Mouse (Mus musculus) spleen, adult 2 months (tissue): ENCODE data around the gene Ide.

Experiments
- CTCF ChIP-seq: fragments of 200-500 bp; IDR thresholded peaks from 2 replicates; pipeline ENCODE4 v1.5.1; 2011; ENCODE audit warnings: mild to moderate bottlenecking, inconsistent platforms; ENCODE audit not compliant: insufficient read depth, insufficient read length, insufficient replicate concordance; ENCODE audit errors: extremely low read depth
- POLR2A ChIP-seq: fragments of 200-500 bp; IDR thresholded peaks from 2 replicates; pipeline ENCODE4 v1.6.1; 2011; ENCODE audit warnings: low read depth, low read length, inconsistent platforms

DNA sequence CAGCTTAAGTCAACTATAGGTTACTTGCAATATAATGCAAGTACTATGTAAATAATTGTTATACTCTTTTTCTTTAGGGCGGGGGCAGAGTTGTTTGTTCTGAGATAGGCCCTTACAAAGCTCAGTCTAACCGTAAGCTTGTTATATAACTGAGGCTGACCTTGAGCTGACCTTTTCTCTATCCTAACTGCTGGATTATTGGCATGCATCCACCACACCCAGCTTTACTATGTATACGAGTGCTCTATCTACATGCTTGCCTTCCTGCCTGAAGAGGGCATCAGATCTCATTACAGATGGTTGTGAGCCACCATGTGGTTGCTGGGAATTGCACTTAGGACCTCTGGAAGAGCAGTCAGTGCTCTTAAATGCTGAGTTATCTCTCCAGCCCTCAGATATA, 48.5 kb upstream of the Ide start:
- TF ChIP-seq POLR2A = no peak
- no peak for TF ChIP-seq CTCF
